Mouse (Mus musculus): Measurements from ENCODE around the gene Trp53. TPM values are rescaled to one million over a fixed set of nuclear protein-coding genes. Genes with fewer than 3 reads are reported as not detected.

Trp53 gene
- polyA plus RNA-seq, 1 experiment from 2014 or later, result 161 TPM

GRCm38 (mm10) chr11:69552622-69553340, 27.4 kb upstream of the Trp53 start:
- WGBS, result 22% methylated on average over 14 of the region's 14 CpGs
- H3K36me3 ChIP-seq, result peaks cover 30% of the 10 kb centered on the region
- peaks cover 44% of the 10 kb centered on the region for H3K27me3 ChIP-seq (ENCODE audit: insufficient read depth, poor library complexity, severe bottlenecking)
- H3K27ac ChIP-seq, result peak overlapping the region; percentile 42
- no peak overlapping the region for H3K4me3 ChIP-seq
- DNase-seq (ENCODE audit: low spot score), result no peak
- no peaks in the 10 kb centered on the region for H3K9me3 ChIP-seq
- peaks cover 56% of the 10 kb centered on the region for H3K4me1 ChIP-seq

- H3K27me3 ChIP-seq (ENCODE audit: insufficient read depth, poor library complexity, severe bottlenecking), result peaks cover 38% of the 10 kb centered on the region
- 17% methylated on average over 2 of the region's 2 CpGs for WGBS
- peaks cover 58% of the 10 kb centered on the region for H3K4me1 ChIP-seq
- DNase-seq (ENCODE audit: low spot score), result no peak
- H3K27ac ChIP-seq, result peak overlapping the region; percentile 42
- H3K9me3 ChIP-seq, result no peaks in the 10 kb centered on the region
- H3K4me3 ChIP-seq, result no peak overlapping the region
- peaks cover 30% of the 10 kb centered on the region for H3K36me3 ChIP-seq
These were observed 26.8 kb upstream of the Trp53 start for GRCm38 (mm10) chr11:69553341-69553721.

- Histone ChIP-seq H3K4me3 (no peak overlapping the region), H3K4me1 (peaks cover 63% of the 10 kb centered on the region), H3K27me3 (ENCODE audit: insufficient read depth, poor library complexity, severe bottlenecking) (peaks cover 25% of the 10 kb centered on the region), H3K9me3 (no peaks in the 10 kb centered on the region), H3K27ac (peak overlapping the region; percentile 29; the same call in 1 of the 2 replicates), H3K36me3 (peaks cover 30% of the 10 kb centered on the region)
- WGBS, result 65% methylated on average over 5 of the region's 5 CpGs
- no peak for DNase-seq (ENCODE audit: low spot score)
These were observed 25.5 kb upstream of the Trp53 start for GRCm38 (mm10) chr11:69554539-69555140.

- peaks cover 39% of the 10 kb centered on the region for H3K36me3 ChIP-seq
- peak overlapping the region; percentile 76 for H3K4me3 ChIP-seq
- no peak overlapping the region for H3K27ac ChIP-seq
- WGBS, result 34% methylated on average over 14 of the region's 14 CpGs
- peaks cover 17% of the 10 kb centered on the region for H3K27me3 ChIP-seq (ENCODE audit: insufficient read depth, poor library complexity, severe bottlenecking)
- no peak for DNase-seq (ENCODE audit: low spot score)
- no peaks in the 10 kb centered on the region for H3K9me3 ChIP-seq
- H3K4me1 ChIP-seq, result peaks cover 91% of the 10 kb centered on the region
These were observed 22.7 kb upstream of the Trp53 start for GRCm38 (mm10) chr11:69557381-69557958.

- peaks cover 17% of the 10 kb centered on the region for H3K27me3 ChIP-seq (ENCODE audit: insufficient read depth, poor library complexity, severe bottlenecking)
- peak overlapping the region; percentile 76 for H3K4me3 ChIP-seq
- H3K36me3 ChIP-seq, result peaks cover 50% of the 10 kb centered on the region
- DNase-seq (ENCODE audit: low spot score), result no peak
- no peaks in the 10 kb centered on the region for H3K9me3 ChIP-seq
- peaks cover 91% of the 10 kb centered on the region for H3K4me1 ChIP-seq
- H3K27ac ChIP-seq, result peak overlapping the region; percentile 97
- WGBS, result 12% methylated on average over 6 of the region's 6 CpGs
These were observed 21.4 kb upstream of the Trp53 start for GRCm38 (mm10) chr11:69558756-69559155.

GRCm38 (mm10) chr11:69559183-69559582, 21.0 kb upstream of the Trp53 start:
- peaks cover 94% of the 10 kb centered on the region for H3K4me1 ChIP-seq
- peaks cover 17% of the 10 kb centered on the region for H3K27me3 ChIP-seq (ENCODE audit: insufficient read depth, poor library complexity, severe bottlenecking)
- H3K36me3 ChIP-seq, result peaks cover 53% of the 10 kb centered on the region
- WGBS, result 3% methylated on average over 5 of the region's 5 CpGs
- DNase-seq (ENCODE audit: low spot score), result peak; percentile 93
- H3K9me3 ChIP-seq, result no peaks in the 10 kb centered on the region
- peak overlapping the region; percentile 76 for H3K4me3 ChIP-seq
- peak overlapping the region; percentile 97 for H3K27ac ChIP-seq

- peaks cover 89% of the 10 kb centered on the region for H3K4me1 ChIP-seq
- peak; percentile 86 for DNase-seq (ENCODE audit: low spot score)
- peaks cover 17% of the 10 kb centered on the region for H3K27me3 ChIP-seq (ENCODE audit: insufficient read depth, poor library complexity, severe bottlenecking)
- under 1% methylated on average over 58 of the region's 59 CpGs for WGBS
- H3K9me3 ChIP-seq, result no peaks in the 10 kb centered on the region
- peak within 1 kb of the TSS; percentile 97 for H3K27ac ChIP-seq
- H3K36me3 ChIP-seq, result peaks cover 49% of the 10 kb centered on the region
- H3K4me3 ChIP-seq, result peak within 1 kb of the TSS; percentile 76
These were observed 20.1 kb upstream of the Trp53 start, which contains the start of gene Efnb3 for GRCm38 (mm10) chr11:69559851-69560765. TSS of gene Efnb3 (minus strand) at chr11:69560205.

- Histone ChIP-seq H3K27ac (peak overlapping the region; percentile 97), H3K4me3 (peak overlapping the region; percentile 76), H3K4me1 (peaks cover 85% of the 10 kb centered on the region), H3K9me3 (no peaks in the 10 kb centered on the region), H3K36me3 (peaks cover 42% of the 10 kb centered on the region), H3K27me3 (ENCODE audit: insufficient read depth, poor library complexity, severe bottlenecking) (peaks cover 10% of the 10 kb centered on the region)
- 16% methylated on average over 16 of the region's 16 CpGs for WGBS
- DNase-seq (ENCODE audit: low spot score), result peak; percentile 90
These were observed 19.0 kb upstream of the Trp53 start for GRCm38 (mm10) chr11:69560896-69561854.

- Histone ChIP-seq H3K4me1 (peaks cover 63% of the 10 kb centered on the region), H3K9me3 (no peaks in the 10 kb centered on the region), H3K27me3 (ENCODE audit: insufficient read depth, poor library complexity, severe bottlenecking) (no peaks in the 10 kb centered on the region), H3K36me3 (peaks cover 54% of the 10 kb centered on the region), H3K27ac (peak overlapping the region; percentile 97), H3K4me3 (peak overlapping the region; percentile 27; the same call in 1 of the 2 replicates)
- WGBS, result 47% methylated on average over 13 of the region's 13 CpGs
- no peak for DNase-seq (ENCODE audit: low spot score)
These were observed 16.8 kb upstream of the Trp53 start for GRCm38 (mm10) chr11:69563373-69563772.

- no peak overlapping the region for H3K4me3 ChIP-seq
- peak overlapping the region; percentile 97; the same call in 1 of the 2 replicates for H3K27ac ChIP-seq
- peaks cover 53% of the 10 kb centered on the region for H3K4me1 ChIP-seq
- no peaks in the 10 kb centered on the region for H3K27me3 ChIP-seq (ENCODE audit: insufficient read depth, poor library complexity, severe bottlenecking)
- H3K9me3 ChIP-seq, result no peaks in the 10 kb centered on the region
- H3K36me3 ChIP-seq, result peaks cover 58% of the 10 kb centered on the region
- no peak for DNase-seq (ENCODE audit: low spot score)
- 72% methylated on average over 3 of the region's 3 CpGs for WGBS
These were observed 15.8 kb upstream of the Trp53 start for GRCm38 (mm10) chr11:69564391-69564790.

- Histone ChIP-seq H3K9me3 (no peaks in the 10 kb centered on the region), H3K4me3 (no peak overlapping the region), H3K27me3 (ENCODE audit: insufficient read depth, poor library complexity, severe bottlenecking) (no peaks in the 10 kb centered on the region), H3K27ac (no peak overlapping the region), H3K4me1 (peaks cover 46% of the 10 kb centered on the region), H3K36me3 (peaks cover 64% of the 10 kb centered on the region)
- no peak for DNase-seq (ENCODE audit: low spot score)
- WGBS, result 69% methylated on average over 8 of the region's 8 CpGs
These were observed 15.0 kb upstream of the Trp53 start for GRCm38 (mm10) chr11:69565131-69565530.
